Mouse (Mus musculus): Measurements from ENCODE around the gene Eepd1. TPM values are rescaled to one million over a fixed set of nuclear protein-coding genes. Genes with fewer than 3 reads are reported as not detected.

Eepd1 gene
- polyA plus RNA-seq, 1 experiment from 2014 or later = 13.7 TPM

DNA sequence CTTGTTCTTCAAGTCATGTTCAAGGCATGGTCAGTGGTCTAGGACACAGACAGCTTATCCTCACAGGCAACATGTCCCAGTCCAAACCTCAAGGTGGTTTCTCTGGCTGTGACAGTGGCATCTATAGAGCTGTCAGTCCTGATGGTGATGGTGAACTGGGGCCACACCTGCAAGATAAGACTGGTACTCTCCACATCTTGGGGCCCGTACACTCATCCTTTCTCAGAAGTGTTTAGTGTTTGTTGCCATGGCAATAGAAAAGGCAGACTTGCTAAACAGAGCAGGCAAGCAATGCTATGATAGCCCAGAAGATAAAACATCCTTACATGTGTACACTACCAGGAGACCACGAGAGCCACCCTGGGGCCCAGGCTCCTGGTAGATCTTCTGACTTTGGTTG is 107.2 kb downstream of the Eepd1 start:
- H3K4me2 ChIP-seq (ENCODE audit: low read depth, low read length) = no peak overlapping the region
- H3K9ac ChIP-seq (ENCODE audit: low read depth, low read length) = no peak overlapping the region
- ATAC-seq (ENCODE audit: low read depth) = no peak
- no peaks in the 10 kb centered on the region for H3K27me3 ChIP-seq (replicated peaks; ENCODE audit: control insufficient read depth, insufficient read depth, low read length)
- H3K4me3 ChIP-seq (ENCODE audit: low read depth, low read length) = no peak overlapping the region
- H3K9me3 ChIP-seq (ENCODE audit: control insufficient read depth, low read length) = no peaks in the 10 kb centered on the region
- H3K27ac ChIP-seq (replicated peaks; ENCODE audit: low read depth, low read length) = no peak overlapping the region
- peaks cover 7% of the 10 kb centered on the region; the same call in 1 of the 2 replicates for H3K4me1 ChIP-seq (ENCODE audit: control insufficient read depth, insufficient read depth, low read length)
- DNase-seq (ENCODE audit: low spot score) = no peak
- 87% methylated on average over 2 of the region's 2 CpGs for WGBS
- H3K36me3 ChIP-seq (ENCODE audit: control insufficient read depth, insufficient read depth, low read length) = 0 out of 2 replicates have a peak, but pooled peaks cover 6% of the 10 kb centered on the region

- Histone ChIP-seq H3K36me3 (ENCODE audit: control insufficient read depth, insufficient read depth, low read length) (peaks cover 6% of the 10 kb centered on the region; the same call in 1 of the 2 replicates), H3K9me3 (ENCODE audit: control insufficient read depth, low read length) (no peaks in the 10 kb centered on the region), H3K27me3 (replicated peaks; ENCODE audit: control insufficient read depth, insufficient read depth, low read length) (no peaks in the 10 kb centered on the region), H3K9ac (ENCODE audit: low read depth, low read length) (no peak overlapping the region), H3K4me1 (ENCODE audit: control insufficient read depth, insufficient read depth, low read length) (peaks cover 7% of the 10 kb centered on the region; the same call in 1 of the 2 replicates), H3K4me3 (ENCODE audit: low read depth, low read length) (no peak overlapping the region), H3K27ac (replicated peaks; ENCODE audit: low read depth, low read length) (no peak overlapping the region), H3K4me2 (ENCODE audit: low read depth, low read length) (no peak overlapping the region)
- DNase-seq (ENCODE audit: low spot score) (no peak), ATAC-seq (ENCODE audit: low read depth) (no peak)
- WGBS = 36% methylated on average over 4 of the region's 4 CpGs
Measured at GRCm38 (mm10) chr9:25590740-25591139, 109.4 kb downstream of the Eepd1 start.

DNA sequence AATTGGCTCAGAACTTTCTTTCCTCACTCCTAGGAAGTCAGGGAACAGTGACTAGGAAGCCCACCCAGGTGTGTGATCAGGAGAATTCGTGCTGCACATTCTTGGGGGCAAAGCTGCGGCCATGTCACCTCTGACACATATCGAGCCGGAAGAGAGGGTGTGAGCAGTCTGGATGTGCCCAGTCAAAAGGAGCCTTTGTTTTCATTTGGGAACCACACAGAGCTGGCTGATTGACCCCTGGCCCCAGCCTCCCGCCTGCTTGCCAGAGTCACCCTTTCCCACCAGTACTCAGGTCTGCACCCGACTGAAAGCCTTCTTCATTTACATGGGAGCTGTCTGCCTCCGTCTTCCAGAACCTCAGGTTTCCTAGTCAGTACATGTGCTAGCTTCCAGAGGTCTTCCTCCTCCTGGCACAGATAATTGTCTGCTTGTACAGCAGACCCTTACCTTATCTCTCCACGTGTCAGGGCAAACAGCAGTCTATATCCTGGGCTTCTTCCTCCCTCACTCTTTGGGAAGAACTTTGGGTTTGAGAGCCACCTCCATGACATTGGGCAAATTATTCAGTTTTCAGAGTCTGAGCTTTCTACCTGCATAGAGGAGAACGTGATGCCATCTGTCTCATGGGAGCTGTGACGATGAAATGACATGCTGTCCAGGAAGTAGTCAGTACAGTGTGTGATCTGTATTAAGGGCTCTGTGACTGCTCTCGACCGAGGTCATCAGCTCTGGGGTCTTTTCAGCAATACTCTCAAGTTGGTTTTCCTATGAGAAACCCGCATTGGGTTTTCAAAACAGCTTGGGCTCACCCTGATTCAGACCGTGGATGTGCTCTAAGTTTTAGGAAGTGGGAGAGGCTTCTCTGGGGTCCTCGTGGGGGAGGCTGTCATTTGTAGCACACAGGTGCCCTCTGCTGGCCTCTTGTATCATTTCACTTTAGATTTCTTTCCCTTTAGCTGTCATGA is 110.3 kb downstream of the Eepd1 start:
- peak; percentile 83 for ATAC-seq (ENCODE audit: low read depth)
- H3K4me1 ChIP-seq (ENCODE audit: control insufficient read depth, insufficient read depth, low read length) = peaks cover 7% of the 10 kb centered on the region; the same call in 1 of the 2 replicates
- DNase-seq (ENCODE audit: low spot score) = peak; percentile 87
- peak overlapping the region; percentile 53 for H3K4me2 ChIP-seq (ENCODE audit: low read depth, low read length)
- no peak overlapping the region for H3K27ac ChIP-seq (replicated peaks; ENCODE audit: low read depth, low read length)
- peaks cover 6% of the 10 kb centered on the region; the same call in 1 of the 2 replicates for H3K36me3 ChIP-seq (ENCODE audit: control insufficient read depth, insufficient read depth, low read length)
- 27% methylated on average over 15 of the region's 15 CpGs for WGBS
- peak overlapping the region; percentile 45; the same call in 1 of the 2 replicates for H3K9ac ChIP-seq (ENCODE audit: low read depth, low read length)
- H3K4me3 ChIP-seq (ENCODE audit: low read depth, low read length) = peak overlapping the region; percentile 15; the same call in 1 of the 2 replicates
- H3K27me3 ChIP-seq (replicated peaks; ENCODE audit: control insufficient read depth, insufficient read depth, low read length) = no peaks in the 10 kb centered on the region
- no peaks in the 10 kb centered on the region for H3K9me3 ChIP-seq (ENCODE audit: control insufficient read depth, low read length)

DNA sequence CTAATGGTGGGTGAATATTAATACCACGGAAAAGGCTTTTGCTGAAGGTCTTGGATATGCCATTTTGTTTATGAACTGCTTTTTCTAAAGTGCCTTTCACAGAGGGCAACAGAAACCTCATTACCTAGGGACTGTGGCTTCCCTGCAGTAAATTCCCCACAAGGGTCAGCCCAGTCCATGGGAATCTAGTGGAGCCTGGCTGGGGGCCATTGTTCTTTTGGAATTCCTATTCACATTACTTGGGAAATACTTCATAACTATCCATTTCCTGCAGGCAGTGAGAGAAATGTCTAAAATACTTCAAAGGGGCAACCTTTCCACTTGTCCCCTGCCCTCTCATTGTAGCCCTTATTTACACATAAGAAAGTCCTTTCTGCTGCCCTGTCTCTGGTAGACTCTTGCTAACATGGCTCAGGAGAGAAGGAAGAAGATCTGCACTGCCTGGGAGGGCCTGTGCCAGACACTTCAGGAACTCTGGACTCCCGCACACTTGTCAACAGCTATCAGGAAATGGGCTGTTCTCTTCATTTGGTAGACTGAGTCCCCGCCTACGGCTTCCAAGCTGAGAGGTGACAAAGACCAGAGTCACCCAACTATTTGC is 111.1 kb downstream of the Eepd1 start:
- no peaks in the 10 kb centered on the region for H3K9me3 ChIP-seq (ENCODE audit: control insufficient read depth, low read length)
- H3K4me3 ChIP-seq (ENCODE audit: low read depth, low read length) = no peak overlapping the region
- H3K4me2 ChIP-seq (ENCODE audit: low read depth, low read length) = no peak overlapping the region
- no peak for ATAC-seq (ENCODE audit: low read depth)
- H3K4me1 ChIP-seq (ENCODE audit: control insufficient read depth, insufficient read depth, low read length) = peaks cover 7% of the 10 kb centered on the region; the same call in 1 of the 2 replicates
- 57% methylated on average over 4 of the region's 4 CpGs for whole genome bisulfite sequencing
- no peak for DNase-seq (ENCODE audit: low spot score)
- H3K36me3 ChIP-seq (ENCODE audit: control insufficient read depth, insufficient read depth, low read length) = peaks cover 3% of the 10 kb centered on the region; the same call in 1 of the 2 replicates
- no peak overlapping the region for H3K9ac ChIP-seq (ENCODE audit: low read depth, low read length)
- H3K27me3 ChIP-seq (replicated peaks; ENCODE audit: control insufficient read depth, insufficient read depth, low read length) = no peaks in the 10 kb centered on the region
- H3K27ac ChIP-seq (replicated peaks; ENCODE audit: low read depth, low read length) = no peak overlapping the region

DNA sequence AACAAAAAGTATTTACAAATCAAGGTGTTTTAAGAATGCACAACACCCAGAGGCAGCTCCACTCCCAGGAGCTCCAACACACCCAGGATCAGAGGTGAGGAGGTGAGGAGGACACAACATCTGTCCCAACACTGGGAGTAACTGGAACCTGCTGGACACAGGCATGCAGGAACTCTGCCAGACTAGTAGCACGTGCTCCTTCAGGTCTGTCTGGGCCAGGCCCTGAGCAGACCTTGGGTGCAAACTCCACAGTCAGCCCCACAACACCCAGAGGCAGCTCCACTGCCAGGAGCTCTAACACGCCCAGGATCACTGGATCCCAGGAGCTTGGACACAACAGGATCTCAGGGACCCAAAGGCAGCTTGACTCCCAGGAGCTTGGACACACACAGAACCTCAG is 143.4 kb downstream of the Eepd1 start:
- DNase-seq (ENCODE audit: low spot score) (no peak), ATAC-seq (ENCODE audit: low read depth) (no peak)
- Histone ChIP-seq H3K27me3 (replicated peaks; ENCODE audit: control insufficient read depth, insufficient read depth, low read length) (no peaks in the 10 kb centered on the region), H3K27ac (replicated peaks; ENCODE audit: low read depth, low read length) (no peak overlapping the region), H3K36me3 (ENCODE audit: control insufficient read depth, insufficient read depth, low read length) (no peaks in the 10 kb centered on the region), H3K9ac (ENCODE audit: low read depth, low read length) (no peak overlapping the region), H3K4me1 (ENCODE audit: control insufficient read depth, insufficient read depth, low read length) (no peaks in the 10 kb centered on the region), H3K4me2 (ENCODE audit: low read depth, low read length) (no peak overlapping the region), H3K4me3 (ENCODE audit: low read depth, low read length) (no peak overlapping the region), H3K9me3 (ENCODE audit: control insufficient read depth, low read length) (no peaks in the 10 kb centered on the region)
- 57% methylated on average over 2 of the region's 2 CpGs for WGBS

DNA sequence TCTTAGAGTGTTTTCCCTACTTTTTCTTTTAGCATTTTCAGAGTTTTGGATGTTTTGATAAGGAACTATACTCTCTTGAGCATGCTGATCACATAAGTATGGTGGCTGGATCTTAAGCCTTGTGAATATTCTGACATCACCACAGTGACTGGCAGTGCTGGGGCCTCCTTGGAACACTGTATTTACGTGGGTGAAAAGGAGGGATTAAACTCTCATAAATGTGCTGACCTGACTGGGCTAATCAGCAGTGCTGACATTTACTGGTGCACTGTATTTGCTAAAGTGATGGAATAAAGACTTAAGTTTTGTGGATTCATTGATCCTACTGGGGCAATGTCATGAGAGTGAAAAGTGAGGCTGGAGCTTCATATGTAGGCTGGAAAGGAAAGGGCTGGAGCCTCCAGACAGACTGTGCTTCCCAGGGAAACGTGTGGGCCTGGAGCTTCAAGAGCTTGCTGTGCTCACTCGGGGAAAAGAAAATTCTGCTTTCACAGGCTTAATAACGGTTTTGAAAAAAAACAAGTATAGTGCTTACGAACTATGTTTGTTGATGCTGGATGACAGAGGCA is 148.3 kb downstream of the Eepd1 start:
- no peak for DNase-seq (ENCODE audit: low spot score)
- H3K9me3 ChIP-seq (ENCODE audit: control insufficient read depth, low read length) = no peaks in the 10 kb centered on the region
- H3K4me2 ChIP-seq (ENCODE audit: low read depth, low read length) = no peak overlapping the region
- H3K4me1 ChIP-seq (ENCODE audit: control insufficient read depth, insufficient read depth, low read length) = no peaks in the 10 kb centered on the region
- 67% methylated on average over 5 of the region's 5 CpGs for WGBS
- H3K27me3 ChIP-seq (replicated peaks; ENCODE audit: control insufficient read depth, insufficient read depth, low read length) = no peaks in the 10 kb centered on the region
- no peak overlapping the region for H3K9ac ChIP-seq (ENCODE audit: low read depth, low read length)
- no peak overlapping the region for H3K27ac ChIP-seq (replicated peaks; ENCODE audit: low read depth, low read length)
- no peaks in the 10 kb centered on the region for H3K36me3 ChIP-seq (ENCODE audit: control insufficient read depth, insufficient read depth, low read length)
- ATAC-seq (ENCODE audit: low read depth) = no peak
- H3K4me3 ChIP-seq (ENCODE audit: low read depth, low read length) = no peak overlapping the region

Other genes starting within 250 kb of the Eepd1 start
- gene Sept7, start 229.1 kb upstream of the Eepd1 start, polyA plus RNA-seq (2014; fragmentation: Nextera tagmentation; extraction: Ambion mirVana) = 297 TPM in 2 replicates